Mouse (Mus musculus): Measurements from ENCODE around the gene Llcfc1.

The Llcfc1 gene

GRCm38 (mm10) chr6:41704123-41704522, 19.9 kb downstream of the Llcfc1 start, which contains the start of gene Kel:
Gene Kel (minus strand): TSS chr6:41704339.
- no peak for DNase-seq (ENCODE audit: low spot score)

GRCm38 (mm10) chr6:41706275-41706674, 22.0 kb downstream of the Llcfc1 start:
- DNase-seq (ENCODE audit: low spot score), result no peak

GRCm38 (mm10) chr6:41710281-41710680, 26.1 kb downstream of the Llcfc1 start:
- no peak for DNase-seq (ENCODE audit: low spot score)

GRCm38 (mm10) chr6:41721430-41721829, 37.2 kb downstream of the Llcfc1 start:
- DNase-seq (ENCODE audit: low spot score), result no peak

- DNase-seq (ENCODE audit: low spot score), result no peak
Observed at GRCm38 (mm10) chr6:41727989-41728609, 43.9 kb downstream of the Llcfc1 start.

GRCm38 (mm10) chr6:41734719-41735470, 50.7 kb downstream of the Llcfc1 start:
- DNase-seq (ENCODE audit: low spot score), result no peak
